Mouse (Mus musculus): ENCODE data around the gene Sytl3.

DNA sequence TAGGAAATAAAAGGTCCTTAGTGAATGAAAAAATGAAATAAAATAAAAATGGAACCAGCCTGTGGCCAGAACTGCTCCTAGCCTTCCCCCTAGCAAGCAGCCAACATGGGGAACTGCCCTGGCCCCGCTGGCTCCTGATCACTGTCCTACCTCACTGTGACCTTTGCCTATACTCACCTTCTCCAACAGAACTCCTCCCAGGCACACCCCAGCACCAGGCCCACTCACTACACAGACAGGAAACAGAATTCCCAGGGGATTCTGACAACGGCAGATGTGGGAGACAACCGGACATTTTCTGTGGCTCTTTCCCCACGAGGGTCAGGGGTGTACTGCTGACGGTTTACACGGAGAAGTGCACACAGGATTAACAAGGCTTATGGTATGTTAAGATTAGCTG, 118.2 kb downstream of the Sytl3 start:
- TF ChIP-seq USF1 (IDR thresholded peaks at IDR 0.05; ENCODE audit: low read depth), result no peak
- TF ChIP-seq MYOD1 (IDR thresholded peaks at IDR 0.05; ENCODE audit: control insufficient read depth, insufficient read length, low read depth), result no peak
- no peak for TF ChIP-seq CTCF (IDR thresholded peaks at IDR 0.05; ENCODE audit: control insufficient read depth, insufficient read depth, insufficient read length)
- TF ChIP-seq MAX (IDR thresholded peaks at IDR 0.05), result no peak
- TF ChIP-seq MYOG (IDR thresholded peaks at IDR 0.05; ENCODE audit: control insufficient read depth, extremely low read depth, insufficient read length), result no peak
